ENCODE assay signal across 14 mouse cellular contexts in genomic region chr9:45958023-45958670, GRCm38 (mm10). TPM values are rescaled to one million over a fixed set of nuclear protein-coding genes. Genes with fewer than 3 reads are reported as not detected.
DNase-seq lines count a peak whose midpoint lies in the region; ATAC-seq and TF ChIP-seq lines count a peak whose summit lies in the region.
"Had no signal": no experiment of that assay in that cellular context is flagged by ENCODE, and none has a peak within 500 bp of the region (broad histone marks: within the 10 kb centered on the region; RNA-seq: fewer than 3 reads in every experiment).

No protein-coding gene starts in this region.

- no peak for TF ChIP-seq CTCF in midbrain, postnatal 0 days (IDR thresholded peaks at IDR 0.05)
- no peak for TF ChIP-seq CTCF in heart, postnatal 0 days (IDR thresholded peaks at IDR 0.05; ENCODE audit: low read depth)
- TF ChIP-seq CTCF in lung, postnatal 0 days (IDR thresholded peaks at IDR 0.05): no peak

- no peaks in the 10 kb centered on the region for H3K27me3 ChIP-seq in hindbrain, embryonic 13.5 days
- H3K27me3 ChIP-seq in hindbrain, embryonic 10.5 days (ENCODE audit: insufficient read depth, poor library complexity, severe bottlenecking): no peaks in the 10 kb centered on the region
- no peaks in the 10 kb centered on the region for H3K27me3 ChIP-seq in midbrain, postnatal 0 days (ENCODE audit: insufficient read depth, low read length)
- no peaks in the 10 kb centered on the region for H3K27me3 ChIP-seq in midbrain, embryonic 11.5 days (ENCODE audit: control insufficient read depth, insufficient read depth, low read length)
- no peaks in the 10 kb centered on the region for H3K27me3 ChIP-seq in heart, postnatal 0 days (ENCODE audit: control insufficient read depth, insufficient read depth, low read length)
- no peaks in the 10 kb centered on the region for H3K27me3 ChIP-seq in neural tube, embryonic 15.5 days (replicated peaks)
- no peaks in the 10 kb centered on the region for H3K27me3 ChIP-seq in lung, postnatal 0 days (replicated peaks; ENCODE audit: insufficient read depth, low read length)
- H3K27me3 ChIP-seq: embryonic facial prominence, embryonic 12.5 days; neural tube, embryonic 12.5 days had no signal

- no peak overlapping the region for H3K27ac ChIP-seq in hindbrain, embryonic 13.5 days
- H3K27ac ChIP-seq in hindbrain, embryonic 10.5 days: no peak overlapping the region
- 0 out of 2 replicates have a peak overlapping the region, but pooled peaks have one; percentile 32 for H3K27ac ChIP-seq in midbrain, postnatal 0 days (ENCODE audit: low read depth, low read length)
- H3K27ac ChIP-seq in midbrain, embryonic 11.5 days (ENCODE audit: low read depth, low read length): no peak overlapping the region
- peak overlapping the region; percentile 49 for H3K27ac ChIP-seq in heart, postnatal 0 days (ENCODE audit: low read depth)
- peak overlapping the region; percentile 38 for H3K27ac ChIP-seq in neural tube, embryonic 15.5 days (replicated peaks)
- H3K27ac ChIP-seq in lung, postnatal 0 days (ENCODE audit: low read length): no peak overlapping the region
- H3K27ac ChIP-seq: embryonic facial prominence, embryonic 12.5 days; neural tube, embryonic 12.5 days had no signal

- DNase-seq in hindbrain, embryonic 10.5 days (ENCODE audit: low spot score): no peak
- DNase-seq in midbrain, postnatal 0 days (ENCODE audit: low spot score): no peak
- no peak for DNase-seq in midbrain, embryonic 11.5 days (ENCODE audit: low spot score, missing footprints)
- DNase-seq in heart, postnatal 0 days (ENCODE audit: low spot score): no peak
- DNase-seq in lung, postnatal 0 days (ENCODE audit: low spot score): no peak
- DNase-seq: cerebellum, adult 9-10 months; gastrocnemius, postnatal 10 days; liver; thymus, adult 2 months had no signal

- peaks cover 27% of the 10 kb centered on the region for H3K36me3 ChIP-seq in hindbrain, embryonic 13.5 days
- H3K36me3 ChIP-seq in hindbrain, embryonic 10.5 days: peaks cover 34% of the 10 kb centered on the region
- peaks cover 14% of the 10 kb centered on the region; the same call in 1 of the 2 replicates for H3K36me3 ChIP-seq in midbrain, postnatal 0 days (ENCODE audit: insufficient read depth, low read length)
- H3K36me3 ChIP-seq in midbrain, embryonic 11.5 days (ENCODE audit: control insufficient read depth, insufficient read depth, low read length): peaks cover 2% of the 10 kb centered on the region; the same call in 1 of the 2 replicates
- H3K36me3 ChIP-seq in heart, postnatal 0 days (replicated peaks; ENCODE audit: control insufficient read depth, insufficient read depth, low read length): peaks cover 6% of the 10 kb centered on the region
- H3K36me3 ChIP-seq in neural tube, embryonic 15.5 days: peaks cover 17% of the 10 kb centered on the region
- H3K36me3 ChIP-seq in lung, postnatal 0 days (ENCODE audit: insufficient read depth, low read length): no peaks in the 10 kb centered on the region

- H3K4me3 ChIP-seq in hindbrain, embryonic 13.5 days: no peak overlapping the region
- no peak overlapping the region for H3K4me3 ChIP-seq in hindbrain, embryonic 10.5 days
- no peak overlapping the region for H3K4me3 ChIP-seq in midbrain, postnatal 0 days (ENCODE audit: low read depth, low read length)
- no peak overlapping the region for H3K4me3 ChIP-seq in midbrain, embryonic 11.5 days (ENCODE audit: low read depth, low read length)
- no peak overlapping the region for H3K4me3 ChIP-seq in heart, postnatal 0 days (ENCODE audit: low read depth, low read length)
- no peak overlapping the region for H3K4me3 ChIP-seq in neural tube, embryonic 15.5 days (replicated peaks)
- H3K4me3 ChIP-seq in lung, postnatal 0 days (ENCODE audit: low read depth, low read length): no peak overlapping the region
- H3K4me3 ChIP-seq: embryonic facial prominence, embryonic 12.5 days; neural tube, embryonic 12.5 days had no signal

- no peak for ATAC-seq in hindbrain, embryonic 13.5 days (ENCODE audit: low FRiP score)
- no peak for ATAC-seq in midbrain, postnatal 0 days (ENCODE audit: low FRiP score)
- no peak for ATAC-seq in midbrain, embryonic 11.5 days (ENCODE audit: low FRiP score)
- ATAC-seq in heart, postnatal 0 days (ENCODE audit: insufficient read depth, low read depth): no peak
- no peak for ATAC-seq in neural tube, embryonic 15.5 days (ENCODE audit: low FRiP score)
- no peak for ATAC-seq in lung, postnatal 0 days
- ATAC-seq: activated CD4-positive, CD25-positive, alpha-beta regulatory T cell, adult 4 months had no signal

- TF ChIP-seq EP300 in heart, postnatal 0 days (IDR thresholded peaks at IDR 0.05; ENCODE audit: low read depth): no peak
- TF ChIP-seq EP300 in lung, postnatal 0 days (IDR thresholded peaks at IDR 0.05): no peak

- H3K4me2 ChIP-seq in hindbrain, embryonic 13.5 days: no peak overlapping the region
- no peak overlapping the region for H3K4me2 ChIP-seq in midbrain, postnatal 0 days (ENCODE audit: low read depth, low read length, poor library complexity, severe bottlenecking)
- H3K4me2 ChIP-seq in midbrain, embryonic 11.5 days: no peak overlapping the region
- no peak overlapping the region for H3K4me2 ChIP-seq in heart, postnatal 0 days (ENCODE audit: low read depth, low read length)
- no peak overlapping the region for H3K4me2 ChIP-seq in neural tube, embryonic 15.5 days
- no peak overlapping the region for H3K4me2 ChIP-seq in lung, postnatal 0 days (replicated peaks; ENCODE audit: low read depth, low read length)
- H3K4me2 ChIP-seq: embryonic facial prominence, embryonic 12.5 days; neural tube, embryonic 12.5 days had no signal

- no peaks in the 10 kb centered on the region for H3K9me3 ChIP-seq in hindbrain, embryonic 13.5 days
- H3K9me3 ChIP-seq in hindbrain, embryonic 10.5 days: no peaks in the 10 kb centered on the region
- H3K9me3 ChIP-seq in midbrain, postnatal 0 days (ENCODE audit: low read length): no peaks in the 10 kb centered on the region
- no peaks in the 10 kb centered on the region for H3K9me3 ChIP-seq in midbrain, embryonic 11.5 days (ENCODE audit: control insufficient read depth, low read length)
- no peaks in the 10 kb centered on the region for H3K9me3 ChIP-seq in heart, postnatal 0 days (replicated peaks; ENCODE audit: control insufficient read depth, low read length)
- no peaks in the 10 kb centered on the region for H3K9me3 ChIP-seq in neural tube, embryonic 15.5 days (replicated peaks)
- H3K9me3 ChIP-seq in lung, postnatal 0 days (ENCODE audit: low read length): no peaks in the 10 kb centered on the region
- H3K9me3 ChIP-seq: embryonic facial prominence, embryonic 12.5 days; neural tube, embryonic 12.5 days had no signal

- H3K4me1 ChIP-seq in hindbrain, embryonic 13.5 days (replicated peaks): peaks cover 45% of the 10 kb centered on the region
- H3K4me1 ChIP-seq in hindbrain, embryonic 10.5 days (replicated peaks): peaks cover 35% of the 10 kb centered on the region
- peaks cover 13% of the 10 kb centered on the region; the same call in 1 of the 2 replicates for H3K4me1 ChIP-seq in midbrain, postnatal 0 days (ENCODE audit: insufficient read depth, low read length)
- peaks cover 13% of the 10 kb centered on the region for H3K4me1 ChIP-seq in midbrain, embryonic 11.5 days (ENCODE audit: control insufficient read depth, insufficient read depth, low read length)
- peaks cover 9% of the 10 kb centered on the region for H3K4me1 ChIP-seq in heart, postnatal 0 days (ENCODE audit: control insufficient read depth, insufficient read depth)
- H3K4me1 ChIP-seq in neural tube, embryonic 15.5 days: peaks cover 47% of the 10 kb centered on the region
- H3K4me1 ChIP-seq in lung, postnatal 0 days (ENCODE audit: insufficient read depth, low read depth, low read length): peaks cover 12% of the 10 kb centered on the region; the same call in 1 of the 2 replicates

- 0 out of 2 replicates have a peak overlapping the region, but pooled peaks have one; percentile 5 for H3K9ac ChIP-seq in hindbrain, embryonic 13.5 days
- H3K9ac ChIP-seq in midbrain, postnatal 0 days (replicated peaks; ENCODE audit: low read length, poor library complexity, severe bottlenecking): no peak overlapping the region
- no peak overlapping the region for H3K9ac ChIP-seq in midbrain, embryonic 11.5 days (ENCODE audit: low read length)
- H3K9ac ChIP-seq in heart, postnatal 0 days (replicated peaks; ENCODE audit: low read depth, low read length): no peak overlapping the region
- H3K9ac ChIP-seq in neural tube, embryonic 15.5 days (replicated peaks): no peak overlapping the region
- no peak overlapping the region for H3K9ac ChIP-seq in lung, postnatal 0 days (replicated peaks; ENCODE audit: low read depth)
- H3K9ac ChIP-seq: embryonic facial prominence, embryonic 12.5 days; neural tube, embryonic 12.5 days had no signal

- 64% methylated on average over 7 of the region's 7 CpGs for WGBS in hindbrain, embryonic 13.5 days
- WGBS in hindbrain, embryonic 10.5 days: 79% methylated on average over 7 of the region's 7 CpGs
- 64% methylated on average over 7 of the region's 7 CpGs for WGBS in midbrain, postnatal 0 days
- 75% methylated on average over 7 of the region's 7 CpGs for WGBS in midbrain, embryonic 11.5 days
- WGBS in heart, postnatal 0 days: 52% methylated on average over 7 of the region's 7 CpGs
- WGBS in neural tube, embryonic 15.5 days: 51% methylated on average over 7 of the region's 7 CpGs
- WGBS in lung, postnatal 0 days: 56% methylated on average over 7 of the region's 7 CpGs

RNA-seq across cellular contexts. Expression of gene Sidt2, which starts 3.1 kb away (rescaled TPM):
- 36.6 and 37.6 TPM in 2 replicates for polyA plus RNA-seq in hindbrain, embryonic 13.5 days (2015; fragmentation: Nextera tagmentation; extraction: Ambion mirVana)
- 26.3 and 28.3 TPM in 2 replicates for polyA plus RNA-seq in hindbrain, embryonic 10.5 days (2016; fragmentation: Nextera tagmentation; extraction: Ambion mirVana)
- 107 and 115 TPM in 2 replicates for total RNA-seq in midbrain, postnatal 0 days (2014; rRNA removed)
- 46.7 and 50.8 TPM in 2 replicates for polyA plus RNA-seq in midbrain, postnatal 0 days (2015; fragmentation: Nextera tagmentation; extraction: Ambion mirVana)
- polyA plus RNA-seq in midbrain, embryonic 11.5 days (2014; fragmentation: Nextera tagmentation; extraction: Ambion mirVana): 20.0 and 21.7 TPM in 2 replicates
- total RNA-seq in heart, postnatal 0 days (2014; rRNA removed; ENCODE audit: low replicate concordance): 78.4 and 80.3 TPM in 2 replicates
- 29.9 and 31.4 TPM in 2 replicates for polyA plus RNA-seq in heart, postnatal 0 days (2015; fragmentation: Nextera tagmentation; extraction: Ambion mirVana)
- polyA plus RNA-seq in neural tube, embryonic 15.5 days (2015; fragmentation: Nextera tagmentation; extraction: Ambion mirVana): 49.2 and 55.1 TPM in 2 replicates
- polyA plus RNA-seq in lung, postnatal 0 days (2015; fragmentation: Nextera tagmentation; extraction: Ambion mirVana): 55.4 and 58.7 TPM in 2 replicates

RNA-seq across cellular contexts. Expression of gene Tagln, which starts 22.3 kb away (rescaled TPM):
- 7.9 and 8.6 TPM in 2 replicates for polyA plus RNA-seq in hindbrain, embryonic 13.5 days (2015; fragmentation: Nextera tagmentation; extraction: Ambion mirVana)
- polyA plus RNA-seq in hindbrain, embryonic 10.5 days (2016; fragmentation: Nextera tagmentation; extraction: Ambion mirVana): 23.0 and 34.8 TPM in 2 replicates
- 5.2 and 5.3 TPM in 2 replicates for total RNA-seq in midbrain, postnatal 0 days (2014; rRNA removed)
- 4.2 and 5.2 TPM in 2 replicates for polyA plus RNA-seq in midbrain, postnatal 0 days (2015; fragmentation: Nextera tagmentation; extraction: Ambion mirVana)
- polyA plus RNA-seq in midbrain, embryonic 11.5 days (2014; fragmentation: Nextera tagmentation; extraction: Ambion mirVana): 27.9 TPM in 2 replicates
- 65.0 and 610 TPM in 2 replicates for total RNA-seq in heart, postnatal 0 days (2014; rRNA removed; ENCODE audit: low replicate concordance)
- polyA plus RNA-seq in heart, postnatal 0 days (2015; fragmentation: Nextera tagmentation; extraction: Ambion mirVana): 54.5 and 65.2 TPM in 2 replicates
- 8.5 and 44.8 TPM in 2 replicates for polyA plus RNA-seq in neural tube, embryonic 15.5 days (2015; fragmentation: Nextera tagmentation; extraction: Ambion mirVana)
- 153 and 184 TPM in 2 replicates for polyA plus RNA-seq in lung, postnatal 0 days (2015; fragmentation: Nextera tagmentation; extraction: Ambion mirVana)

RNA-seq across cellular contexts. Expression of gene Rnf214, which starts 51.4 kb away (rescaled TPM):
- 106 and 110 TPM in 2 replicates for polyA plus RNA-seq in hindbrain, embryonic 13.5 days (2015; fragmentation: Nextera tagmentation; extraction: Ambion mirVana)
- 71.8 and 84.1 TPM in 2 replicates for polyA plus RNA-seq in hindbrain, embryonic 10.5 days (2016; fragmentation: Nextera tagmentation; extraction: Ambion mirVana)
- total RNA-seq in midbrain, postnatal 0 days (2014; rRNA removed): 51.4 and 53.4 TPM in 2 replicates
- 70.5 and 84.6 TPM in 2 replicates for polyA plus RNA-seq in midbrain, postnatal 0 days (2015; fragmentation: Nextera tagmentation; extraction: Ambion mirVana)
- 73.4 and 81.8 TPM in 2 replicates for polyA plus RNA-seq in midbrain, embryonic 11.5 days (2014; fragmentation: Nextera tagmentation; extraction: Ambion mirVana)
- total RNA-seq in heart, postnatal 0 days (2014; rRNA removed; ENCODE audit: low replicate concordance): 27.4 and 42.9 TPM in 2 replicates
- 30.5 and 32.4 TPM in 2 replicates for polyA plus RNA-seq in heart, postnatal 0 days (2015; fragmentation: Nextera tagmentation; extraction: Ambion mirVana)
- 77.0 and 83.6 TPM in 2 replicates for polyA plus RNA-seq in neural tube, embryonic 15.5 days (2015; fragmentation: Nextera tagmentation; extraction: Ambion mirVana)
- 29.5 and 32.3 TPM in 2 replicates for polyA plus RNA-seq in lung, postnatal 0 days (2015; fragmentation: Nextera tagmentation; extraction: Ambion mirVana)

RNA-seq across cellular contexts. Expression of gene Pcsk7, which starts 51.9 kb away (rescaled TPM):
- 24.0 and 28.8 TPM in 2 replicates for polyA plus RNA-seq in hindbrain, embryonic 13.5 days (2015; fragmentation: Nextera tagmentation; extraction: Ambion mirVana)
- 20.4 and 25.7 TPM in 2 replicates for polyA plus RNA-seq in hindbrain, embryonic 10.5 days (2016; fragmentation: Nextera tagmentation; extraction: Ambion mirVana)
- total RNA-seq in midbrain, postnatal 0 days (2014; rRNA removed): 23.2 and 46.8 TPM in 2 replicates
- polyA plus RNA-seq in midbrain, postnatal 0 days (2015; fragmentation: Nextera tagmentation; extraction: Ambion mirVana): 18.2 and 20.2 TPM in 2 replicates
- 11.1 and 14.4 TPM in 2 replicates for polyA plus RNA-seq in midbrain, embryonic 11.5 days (2014; fragmentation: Nextera tagmentation; extraction: Ambion mirVana)
- total RNA-seq in heart, postnatal 0 days (2014; rRNA removed; ENCODE audit: low replicate concordance): 31.7 and 57.1 TPM in 2 replicates
- 12.0 and 15.0 TPM in 2 replicates for polyA plus RNA-seq in heart, postnatal 0 days (2015; fragmentation: Nextera tagmentation; extraction: Ambion mirVana)
- 25.0 and 25.8 TPM in 2 replicates for polyA plus RNA-seq in neural tube, embryonic 15.5 days (2015; fragmentation: Nextera tagmentation; extraction: Ambion mirVana)
- polyA plus RNA-seq in lung, postnatal 0 days (2015; fragmentation: Nextera tagmentation; extraction: Ambion mirVana): 21.1 and 22.3 TPM in 2 replicates

RNA-seq across cellular contexts. Expression of gene Pafah1b2, which starts 54.3 kb away (rescaled TPM):
- 301 and 314 TPM in 2 replicates for polyA plus RNA-seq in hindbrain, embryonic 13.5 days (2015; fragmentation: Nextera tagmentation; extraction: Ambion mirVana)
- 275 and 282 TPM in 2 replicates for polyA plus RNA-seq in hindbrain, embryonic 10.5 days (2016; fragmentation: Nextera tagmentation; extraction: Ambion mirVana)
- 237 and 357 TPM in 2 replicates for total RNA-seq in midbrain, postnatal 0 days (2014; rRNA removed)
- polyA plus RNA-seq in midbrain, postnatal 0 days (2015; fragmentation: Nextera tagmentation; extraction: Ambion mirVana): 241 and 249 TPM in 2 replicates
- polyA plus RNA-seq in midbrain, embryonic 11.5 days (2014; fragmentation: Nextera tagmentation; extraction: Ambion mirVana): 274 and 275 TPM in 2 replicates
- 41.0 and 50.3 TPM in 2 replicates for total RNA-seq in heart, postnatal 0 days (2014; rRNA removed; ENCODE audit: low replicate concordance)
- 83.6 and 92.8 TPM in 2 replicates for polyA plus RNA-seq in heart, postnatal 0 days (2015; fragmentation: Nextera tagmentation; extraction: Ambion mirVana)
- polyA plus RNA-seq in neural tube, embryonic 15.5 days (2015; fragmentation: Nextera tagmentation; extraction: Ambion mirVana): 250 and 251 TPM in 2 replicates
- 82.8 and 84.6 TPM in 2 replicates for polyA plus RNA-seq in lung, postnatal 0 days (2015; fragmentation: Nextera tagmentation; extraction: Ambion mirVana)

Comparison
In these comparisons a context has a peak if more than half of its experiments do, and no peak if none do; other contexts are left out.
1. H3K27ac ChIP-seq: peak in midbrain, postnatal 0 days (single experiment), heart, postnatal 0 days (single experiment) and neural tube, embryonic 15.5 days (single experiment); none in hindbrain, embryonic 13.5 days (single experiment), hindbrain, embryonic 10.5 days (single experiment), midbrain, embryonic 11.5 days (single experiment) and lung, postnatal 0 days (single experiment).